Mouse (Mus musculus) induced T-regulatory cell, adult 2 months (primary cell): Measurements from ENCODE around the gene Tmem50b.
"Not testable (repeated sequence)": the region's sequence is repeated elsewhere in the genome, so short reads cannot be mapped to it uniquely, and the experiment has no call there.

Experiments
- DNase-seq: peaks from one replicate; pipeline ENCODE4 v3.0.0-alpha.2; 2012; ENCODE audit warnings: low read depth

Gene Tmem50b

DNA sequence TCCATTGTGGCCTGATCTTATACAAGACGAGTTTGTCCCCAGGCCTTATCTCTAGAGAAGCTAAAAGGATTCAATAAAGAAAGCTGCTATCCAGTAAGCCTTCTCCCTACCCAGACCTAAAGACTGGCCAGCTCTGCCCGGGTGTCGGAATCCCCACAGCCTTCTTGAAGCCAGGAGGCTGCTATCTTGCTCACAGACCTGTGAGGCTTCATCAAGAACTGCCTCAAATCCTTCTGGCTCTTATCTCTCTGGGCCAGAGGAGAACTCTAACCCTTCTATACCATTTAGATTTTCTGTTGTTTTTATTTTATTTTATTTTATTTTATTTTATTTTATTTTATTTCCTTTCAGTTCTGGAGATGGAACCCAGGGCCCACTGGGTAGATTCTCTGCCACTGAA, 60.5 kb downstream of the Tmem50b start:
- no peak for DNase-seq

DNA sequence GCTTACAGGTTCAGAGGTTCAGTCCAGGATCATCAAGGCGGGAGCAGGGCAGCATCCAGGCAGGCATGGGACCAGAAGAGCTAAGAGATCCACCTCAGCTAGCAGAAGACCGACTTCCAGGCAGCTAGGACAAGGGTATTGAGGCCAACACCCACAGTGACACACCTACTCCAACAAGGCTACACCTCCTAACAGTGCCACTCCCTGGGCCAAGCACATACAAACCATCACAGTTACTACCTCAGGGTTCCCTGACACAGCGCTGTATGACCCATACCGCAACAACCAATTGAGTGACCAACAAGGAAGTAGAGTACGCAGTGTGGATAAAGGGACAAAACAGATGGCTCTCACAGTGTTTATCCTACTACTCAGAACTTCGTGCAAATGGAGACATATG, 61.2 kb downstream of the Tmem50b start:
- no peak for DNase-seq

GRCm38 (mm10) chr16:91534888-91535287, 62.7 kb downstream of the Tmem50b start:
- no peak for DNase-seq

- DNase-seq: peak; percentile 93
Observed at GRCm38 (mm10) chr16:91534477-91534876, 63.1 kb downstream of the Tmem50b start.

- DNase-seq: peak; percentile 92
Observed at GRCm38 (mm10) chr16:91533097-91534001, 64.3 kb downstream of the Tmem50b start.

- DNase-seq: no peak
Observed at GRCm38 (mm10) chr16:91532429-91532828, 65.2 kb downstream of the Tmem50b start.

- DNase-seq: no peak
Observed at GRCm38 (mm10) chr16:91531856-91532255, 65.7 kb downstream of the Tmem50b start.

GRCm38 (mm10) chr16:91530830-91531229, 66.8 kb downstream of the Tmem50b start:
- not testable (repeated sequence) for DNase-seq

DNA sequence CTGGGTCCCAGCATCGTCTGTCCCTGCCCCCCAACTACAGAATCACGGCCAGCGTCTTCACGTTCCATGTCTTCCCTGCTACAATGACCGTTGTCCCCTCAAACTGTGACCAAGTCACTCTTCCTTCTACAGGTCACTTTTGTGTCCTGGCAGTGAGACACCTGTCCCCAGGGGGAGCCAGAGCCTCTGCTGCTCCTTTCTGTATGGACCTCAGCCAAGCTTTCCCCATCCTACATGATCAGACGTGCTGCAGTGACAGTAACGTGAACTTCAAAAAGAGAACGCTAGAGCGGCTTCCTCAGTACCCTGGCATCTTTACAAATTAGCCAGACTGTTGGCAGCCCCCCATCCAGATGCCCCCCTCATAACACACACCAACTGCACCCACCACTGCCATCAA, 69.0 kb downstream of the Tmem50b start:
- no peak for DNase-seq

DNA sequence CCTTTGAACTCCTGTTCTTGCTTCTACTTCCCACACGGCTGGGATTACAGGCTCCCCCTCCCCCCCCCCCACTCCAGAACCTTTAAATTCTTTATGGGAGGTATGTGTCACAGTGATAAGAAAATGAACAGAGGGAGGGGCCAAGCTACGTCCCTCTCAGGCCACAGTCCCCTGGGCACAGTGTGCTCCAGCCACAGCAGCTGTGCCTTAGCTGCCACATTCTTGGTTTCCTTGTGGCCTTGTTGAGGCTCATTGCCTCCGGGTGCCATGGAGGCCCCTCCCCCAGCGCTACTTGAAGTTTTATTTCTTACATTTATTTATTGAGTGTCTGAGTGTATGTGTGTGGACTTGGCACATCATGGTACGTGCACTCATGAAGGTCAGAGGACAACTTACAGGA, 70.1 kb downstream of the Tmem50b start:
- no peak for DNase-seq

- DNase-seq: no peak
Observed at GRCm38 (mm10) chr16:91527051-91527450, 70.5 kb downstream of the Tmem50b start.

DNA sequence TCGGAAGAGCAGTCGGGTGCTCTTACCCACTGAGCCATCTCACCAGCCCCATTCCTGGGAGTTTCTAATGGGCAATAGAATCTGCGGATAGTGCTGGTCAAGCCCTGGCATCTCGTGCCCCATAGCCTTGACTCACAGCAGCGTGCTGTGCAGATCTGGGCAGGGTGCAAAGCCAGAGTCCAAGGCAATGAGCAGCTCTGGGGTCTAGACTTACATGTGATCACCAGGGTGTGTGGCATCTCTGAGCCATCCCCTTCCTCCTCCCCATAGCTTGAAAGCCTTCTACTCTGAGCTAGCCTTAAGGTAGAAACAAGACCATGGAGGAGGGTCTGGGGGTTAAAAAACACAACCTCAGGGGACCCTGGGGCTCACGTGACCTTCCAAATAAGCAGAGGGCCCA, 71.3 kb downstream of the Tmem50b start:
- no peak for DNase-seq
